Mouse (Mus musculus): ENCODE results near the gene Pih1d3.

Gene Pih1d3

DNA sequence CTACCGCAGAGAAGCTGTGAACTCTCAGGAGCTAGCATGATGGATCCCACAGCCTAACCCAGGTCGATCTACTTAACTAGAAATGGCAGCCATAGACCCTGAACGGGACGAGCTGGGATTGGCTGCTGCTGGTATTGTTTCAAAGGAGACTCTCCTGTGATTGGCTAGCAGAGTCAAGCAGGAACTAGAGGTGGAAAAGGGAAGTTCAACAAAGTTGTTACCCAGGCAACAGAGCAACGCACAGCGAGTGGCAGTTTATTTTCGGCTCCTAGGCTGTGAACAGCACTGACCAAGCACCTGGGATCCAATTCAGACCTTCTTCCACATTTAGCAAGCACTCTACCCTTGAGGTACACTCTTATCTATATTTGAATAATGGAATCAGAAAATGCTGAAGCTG, at the start of gene Pih1d3, which contains the start of gene 4931428L18Rik:
Gene Pih1d3 (plus strand): TSS at position 275 of the 400 bp plus-strand sequence.
Gene 4931428L18Rik (minus strand): TSS at position 121 of the 400 bp plus-strand sequence.
- no peak for DNase-seq (ENCODE audit: low spot score in 2 of 2)

DNA sequence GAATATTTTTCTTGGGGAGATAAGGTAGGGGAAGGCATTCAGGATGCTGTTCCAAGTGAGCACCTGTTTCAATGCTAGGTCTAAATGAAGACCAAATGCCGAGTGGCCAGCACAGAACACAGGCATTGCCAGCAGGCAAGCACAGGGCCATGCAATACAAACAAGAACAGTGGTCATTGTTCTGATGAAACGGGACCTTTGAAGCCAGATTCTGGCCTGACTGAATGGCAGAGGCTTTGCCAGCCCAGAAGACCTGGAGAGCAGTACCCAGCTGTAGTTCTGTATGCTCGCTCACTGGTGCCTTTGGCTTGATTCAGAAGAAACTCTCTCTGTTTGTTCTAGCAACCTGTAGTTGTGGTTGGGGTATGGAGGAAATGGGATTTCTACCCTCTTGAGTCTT, 47.2 kb upstream of the Pih1d3 start:
- no peak for DNase-seq (ENCODE audit: low spot score in 2 of 2)

- no peak for DNase-seq (ENCODE audit: low spot score in 2 of 2)
These were observed 46.5 kb upstream of the Pih1d3 start, which contains the start of gene Lgsn for GRCm38 (mm10) chr1:31176101-31176500. Gene Lgsn (plus strand): TSS chr1:31176401.

- DNase-seq (ENCODE audit: low spot score in 2 of 2) = no peak
These were observed 44.4 kb upstream of the Pih1d3 start for GRCm38 (mm10) chr1:31178264-31178663.

- no peak for DNase-seq (ENCODE audit: low spot score in 2 of 2)
These were observed 32.3 kb upstream of the Pih1d3 start for GRCm38 (mm10) chr1:31190237-31190866.

- DNase-seq (ENCODE audit: low spot score in 2 of 2) = no peak
These were observed 27.0 kb upstream of the Pih1d3 start for GRCm38 (mm10) chr1:31195633-31196032.

DNA sequence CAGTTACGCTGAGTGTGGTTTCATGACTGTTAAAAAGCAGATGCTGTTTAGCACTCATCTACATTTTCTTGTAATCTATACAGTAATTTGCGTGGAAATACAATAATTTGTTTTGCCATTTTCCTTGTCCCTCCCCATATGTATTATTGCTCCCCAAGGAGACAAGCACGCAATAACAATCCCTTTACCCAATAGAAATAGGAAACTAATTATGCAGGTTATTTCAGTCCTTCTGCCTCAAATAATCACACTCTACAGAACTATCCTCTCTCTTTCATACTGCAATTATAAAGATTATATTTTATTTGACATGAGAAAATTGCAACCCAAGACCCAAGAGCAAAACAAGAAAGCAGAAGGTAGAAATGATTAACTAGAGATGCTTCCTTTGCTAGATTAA, 25.7 kb upstream of the Pih1d3 start:
- DNase-seq (ENCODE audit: low spot score in 2 of 2) = no peak

DNA sequence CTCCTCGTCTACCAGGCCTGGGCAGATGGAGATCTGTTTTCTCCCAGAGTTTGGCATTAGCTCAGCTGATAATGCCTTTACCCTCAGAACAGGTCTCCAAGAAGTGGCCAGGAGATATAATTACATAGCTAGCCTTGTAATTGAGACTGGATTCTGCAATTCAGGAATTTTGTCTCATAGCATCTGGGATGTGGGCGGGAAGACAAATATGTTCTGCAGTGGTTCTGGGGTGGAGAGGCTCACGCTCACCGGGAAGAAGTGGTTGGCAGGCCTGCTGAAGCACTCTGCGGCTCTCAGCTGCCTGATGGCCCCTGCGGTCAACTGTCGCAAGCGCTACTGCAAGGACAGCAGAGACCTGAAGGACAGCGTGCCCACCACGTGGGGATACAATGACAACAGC, 18.9 kb upstream of the Pih1d3 start:
- no peak for DNase-seq (ENCODE audit: low spot score in 2 of 2)

GRCm38 (mm10) chr1:31205346-31205745, 17.3 kb upstream of the Pih1d3 start:
- no peak for DNase-seq (ENCODE audit: low spot score in 2 of 2)

DNA sequence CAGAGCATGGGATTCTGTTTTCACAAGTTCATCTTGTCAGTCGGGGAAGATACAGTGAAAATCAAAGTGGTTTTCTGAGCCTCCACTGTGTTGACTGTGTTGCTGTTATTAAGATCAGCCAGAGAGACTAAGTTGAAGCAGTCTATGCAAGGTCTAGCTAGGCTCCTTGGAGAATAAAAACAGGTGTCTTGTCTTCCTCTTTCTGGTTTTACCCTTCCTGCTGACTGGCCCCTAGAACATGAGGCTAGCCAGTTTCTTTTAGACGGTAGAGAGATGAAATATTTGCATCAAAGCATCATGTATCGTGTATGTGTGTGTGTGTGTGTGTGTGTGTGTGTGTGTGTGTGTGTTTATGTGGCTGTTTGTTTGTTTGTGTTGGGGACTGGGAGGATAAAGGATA, 16.9 kb upstream of the Pih1d3 start:
- DNase-seq (ENCODE audit: low spot score in 2 of 2) = no peak

DNA sequence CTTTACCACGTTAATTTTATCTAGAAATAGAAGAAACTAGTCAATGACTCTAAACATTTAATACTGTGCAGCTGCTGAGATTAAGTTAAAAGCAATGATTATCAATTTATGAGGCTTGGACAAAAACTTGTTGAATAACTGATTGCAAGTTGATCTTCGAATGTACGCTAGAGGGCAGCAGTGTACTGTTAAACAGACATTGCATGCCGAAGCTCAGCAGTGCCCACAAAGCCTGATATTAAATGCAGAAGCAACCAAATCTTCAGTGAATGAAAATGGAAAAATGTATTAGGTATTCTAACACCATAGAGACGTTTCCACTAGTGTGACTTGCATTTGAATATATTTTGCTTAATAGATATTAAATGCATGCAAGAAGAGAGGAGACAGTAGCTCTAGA, 12.5 kb upstream of the Pih1d3 start:
- DNase-seq (ENCODE audit: low spot score in 2 of 2) = no peak

- DNase-seq (ENCODE audit: low spot score in 2 of 2) = no peak
These were observed 7.8 kb upstream of the Pih1d3 start for GRCm38 (mm10) chr1:31214831-31215230.

GRCm38 (mm10) chr1:31220599-31221250, 1.9 kb upstream of the Pih1d3 start:
- DNase-seq (ENCODE audit: low spot score in 2 of 2) = no peak

DNA sequence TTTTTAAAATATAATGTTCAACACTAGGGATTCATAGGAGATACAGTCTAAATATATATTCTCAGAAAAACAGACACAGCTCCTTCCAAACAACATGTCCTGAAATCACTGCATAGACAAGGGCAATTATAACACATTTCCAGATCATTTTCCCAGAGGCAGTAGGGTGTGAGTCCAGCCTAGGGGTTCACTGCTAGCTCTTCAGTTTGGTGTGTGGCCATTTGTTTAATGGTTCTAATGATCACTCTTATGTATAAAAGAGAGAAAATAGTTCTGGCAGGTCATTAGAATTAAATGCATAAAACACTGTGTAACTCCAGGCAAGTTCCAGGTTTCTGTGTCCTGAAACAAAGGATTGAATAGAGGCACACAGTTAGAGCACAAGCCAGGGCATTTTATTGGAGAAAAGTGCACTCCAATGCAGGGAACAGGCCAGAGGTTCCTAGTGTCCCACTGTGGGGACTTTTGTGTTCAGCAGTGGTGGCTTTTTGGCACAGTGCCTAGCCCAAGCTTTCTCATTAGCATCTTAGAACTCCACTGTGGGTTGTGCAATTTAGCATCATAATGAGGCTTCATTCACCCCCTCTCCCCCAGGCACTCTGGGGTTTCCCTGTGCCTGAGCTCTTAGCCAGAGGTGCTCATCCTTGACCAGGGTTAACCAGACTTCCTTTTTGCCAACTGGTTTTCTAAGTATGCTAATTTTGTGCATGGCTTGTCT, 10.8 kb downstream of the Pih1d3 start:
- DNase-seq (ENCODE audit: low spot score in 2 of 2) = no peak

DNA sequence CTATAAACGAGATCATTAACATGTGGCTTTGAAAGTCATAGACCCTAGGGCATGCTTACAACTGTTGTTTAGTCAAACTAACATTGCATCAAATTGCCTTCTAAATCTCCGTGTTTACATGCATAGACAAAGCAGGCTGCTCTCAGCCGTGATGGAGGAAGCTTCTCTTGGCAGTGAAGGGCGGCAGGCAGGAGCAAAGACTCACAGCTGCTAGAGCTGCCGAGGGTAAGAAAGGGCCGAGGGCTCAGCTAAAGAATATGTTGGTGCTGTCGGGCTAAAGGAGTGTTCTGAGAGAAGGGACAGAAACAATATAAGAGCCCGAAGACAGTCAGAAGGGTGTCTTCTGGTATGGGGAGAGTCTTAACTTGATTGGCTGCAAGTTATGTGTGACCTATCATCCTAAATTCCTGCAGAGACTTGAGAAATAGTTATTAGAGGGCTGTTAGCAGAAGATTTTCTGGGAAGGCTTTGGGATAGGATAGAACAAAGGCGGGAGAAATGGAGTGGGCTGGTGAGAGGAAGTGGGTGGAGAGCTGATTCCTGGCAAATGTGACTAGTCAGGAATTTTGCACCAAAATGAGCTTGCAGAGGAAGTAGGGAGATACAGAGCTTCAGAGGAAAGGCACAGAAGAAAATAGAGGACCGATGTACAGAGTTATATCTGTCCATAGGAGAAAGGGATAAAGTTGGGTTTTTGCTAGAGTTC, 37.7 kb downstream of the Pih1d3 start:
- DNase-seq (ENCODE audit: low spot score in 2 of 2) = no peak
